In the genomic region with DNA sequence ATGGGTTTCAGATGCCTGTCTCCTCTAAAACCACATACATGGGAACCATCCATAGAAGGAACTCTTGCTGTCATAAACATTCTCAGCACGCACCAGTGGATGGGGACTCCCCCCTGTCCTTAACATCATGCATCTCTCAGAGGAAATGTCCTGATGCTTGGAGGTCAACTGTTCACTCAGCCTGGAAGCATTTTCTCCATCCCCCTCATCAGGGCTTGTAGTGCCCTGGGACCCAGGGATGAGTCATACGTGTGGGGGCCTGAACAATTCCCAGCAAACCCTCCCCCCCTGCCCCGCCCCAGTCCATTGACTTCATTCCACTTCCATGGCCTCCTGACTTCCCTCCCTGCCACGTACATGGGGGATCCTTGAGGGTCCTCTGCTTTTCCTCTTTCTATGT, we compare ENCODE assay signal across 13 mouse cellular contexts.
"Had no signal": no experiment of that assay in that cellular context is flagged by ENCODE, and none has a peak within 500 bp of the region (broad histone marks: within the 10 kb centered on the region; RNA-seq: fewer than 3 reads in every experiment).

No protein-coding gene starts in this region.

- H3K27me3 ChIP-seq: limb, embryonic 13.5 days; liver, embryonic 15.5 days; neural tube, embryonic 13.5 days had no signal

- H3K27ac ChIP-seq: limb, embryonic 13.5 days; liver, embryonic 15.5 days; midbrain, embryonic 10.5 days; neural tube, embryonic 13.5 days; stomach, postnatal 0 days had no signal

- H3K36me3 ChIP-seq: limb, embryonic 13.5 days; liver, embryonic 15.5 days; midbrain, embryonic 10.5 days; neural tube, embryonic 13.5 days had no signal

- DNase-seq: kidney, adult 11 months; kidney, postnatal 14 days; left cerebral cortex, postnatal 4 days; lung, adult 2 months; lung, postnatal 14 days; midbrain, embryonic 14.5 days; right cerebral cortex, adult 18-20 months; thymus, postnatal 4 days had no signal

- H3K4me2 ChIP-seq: limb, embryonic 13.5 days; liver, embryonic 15.5 days; neural tube, embryonic 13.5 days had no signal

- H3K4me1 ChIP-seq: liver, embryonic 15.5 days; midbrain, embryonic 10.5 days; neural tube, embryonic 13.5 days had no signal

- H3K4me3 ChIP-seq: limb, embryonic 13.5 days; liver, embryonic 15.5 days; midbrain, embryonic 10.5 days; neural tube, embryonic 13.5 days had no signal

- H3K9me3 ChIP-seq: limb, embryonic 13.5 days; liver, embryonic 15.5 days; midbrain, embryonic 10.5 days; neural tube, embryonic 13.5 days had no signal

- H3K9ac ChIP-seq: limb, embryonic 13.5 days; liver, embryonic 15.5 days; neural tube, embryonic 13.5 days had no signal
